Mouse (Mus musculus) limb, embryonic 14.5 days (tissue): ENCODE results near the gene Gm20431. TPM values are rescaled to one million over a fixed set of nuclear protein-coding genes. Genes with fewer than 3 reads are reported as not detected.
A peak's percentile ranks its signal among the peaks of the same experiment; 100 is the strongest.

Experiments used
- ATAC-seq: fragments of 200-750 bp; cut with Nextera tagmentation; 2 replicates; pipeline ENCODE4 v1.8.0; 2017; ENCODE audit warnings: low read depth, moderate number of reproducible peaks, moderate TSS enrichment; ENCODE audit not compliant: low FRiP score
- DNase-seq: peaks from one replicate; pipeline ENCODE4 v3.0.0-alpha.2; 2015; ENCODE audit warnings: low spot score
- H3K27ac ChIP-seq: fragments of 300-500 bp; sonication (generic); replicated peaks from 2 replicates; pipeline ENCODE4 v1.5.1; 2014; ENCODE audit warnings: low read depth, mild to moderate bottlenecking, low read length, moderate library complexity, mixed read lengths
- H3K27me3 ChIP-seq: fragments of 300-500 bp; sonication (generic); 2 replicates; pipeline ENCODE4 v1.6.1; 2014; ENCODE audit warnings: low read length, mixed read lengths; ENCODE audit not compliant: control insufficient read depth, insufficient read depth
- H3K36me3 ChIP-seq: fragments of 300-500 bp; sonication (generic); 2 replicates; pipeline ENCODE4 v1.6.1; 2014; ENCODE audit warnings: mild to moderate bottlenecking, low read length, moderate library complexity, mixed read lengths; ENCODE audit not compliant: control insufficient read depth, insufficient read depth
- H3K4me1 ChIP-seq: fragments of 300-500 bp; sonication (generic); 2 replicates; pipeline ENCODE4 v1.6.1; 2014; ENCODE audit warnings: antibody characterized with exemption, low read length, mixed read lengths; ENCODE audit not compliant: control insufficient read depth, insufficient read depth
- H3K4me2 ChIP-seq: fragments of 300-500 bp; sonication (generic); replicated peaks from 2 replicates; pipeline ENCODE4 v1.6.1; 2014; ENCODE audit warnings: low read depth, mild to moderate bottlenecking, low read length, moderate library complexity; ENCODE audit not compliant: severe bottlenecking
- H3K4me3 ChIP-seq: fragments of 300-500 bp; sonication (generic); replicated peaks from 2 replicates; pipeline ENCODE4 v1.5.1; 2014; ENCODE audit warnings: low read length
- H3K9ac ChIP-seq: fragments of 300-500 bp; sonication (generic); 2 replicates; pipeline ENCODE4 v1.6.1; 2014; ENCODE audit warnings: mild to moderate bottlenecking, low read depth, low read length, moderate library complexity; ENCODE audit not compliant: severe bottlenecking
- H3K9me3 ChIP-seq: fragments of 300-500 bp; sonication (generic); 2 replicates; pipeline ENCODE4 v1.6.1; 2016; ENCODE audit warnings: low read length; ENCODE audit not compliant: control insufficient read depth
- POLR2A ChIP-seq: fragments of 200-500 bp; IDR thresholded peaks from 2 replicates; pipeline ENCODE4 v1.8.0; 2012; ENCODE audit warnings: inconsistent platforms, mild to moderate bottlenecking, moderate library complexity, borderline replicate concordance; ENCODE audit not compliant: insufficient read depth, insufficient read length; ENCODE audit errors: extremely low read depth
- WGBS: fragments of 180-500 bp; shearing (Covaris S2); extraction: QIAGEN DNeasy Blood & Tissue Kit; methylation state at CpG from one replicate; pipeline ENCODE4 v1.1.7; 2014; 5-methylcytosine and 5-hydroxymethylcytosine counted together
- polyA plus RNA-seq, 2 experiments: library from polyadenylated mRNA; depleted of rRNA in 1 of 2; stranded (reverse) in 1 of 2; unstranded in 1 of 2; fragments of >200 nt; fragmentation: Nextera tagmentation in 1 of 2; extraction: Ambion mirVana in 1 of 2; gene quantifications; 2 replicates each; pipeline versions ENCODE4 v1.2.1 to v1.2.3; 2012 to 2014

Gm20431 gene
- polyA plus RNA-seq, 2 experiments, result 6.1 to 7.5 TPM

DNA sequence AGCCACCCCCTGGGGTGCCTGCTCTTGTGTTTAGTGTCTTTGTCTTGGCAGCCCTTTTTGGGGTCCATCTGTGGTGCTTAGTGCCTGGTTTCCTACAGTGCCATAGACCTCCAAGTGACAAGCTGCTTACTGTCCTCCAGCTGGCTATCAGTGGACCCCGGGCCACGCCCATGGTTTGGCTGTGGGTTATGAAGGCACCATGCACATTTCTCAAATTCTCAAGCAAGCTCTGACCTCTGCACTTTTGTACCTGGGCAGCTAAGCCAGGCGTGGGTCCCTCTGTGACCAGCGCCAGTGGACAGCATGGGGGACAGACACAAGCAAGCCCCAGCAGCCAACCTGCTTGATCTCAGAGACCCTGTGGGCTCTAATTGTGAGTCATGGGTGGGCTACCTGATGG is 43.1 kb upstream of the Gm20431 start:
- WGBS, result 90% methylated on average over 4 of the region's 4 CpGs
- H3K4me1 ChIP-seq, result peaks cover 3% of the 10 kb centered on the region; the same call in 1 of the 2 replicates
- no peak overlapping the region for H3K27ac ChIP-seq
- no peaks in the 10 kb centered on the region for H3K27me3 ChIP-seq
- DNase-seq (no peak), ATAC-seq (no peak)
- no peaks in the 10 kb centered on the region for H3K9me3 ChIP-seq
- TF ChIP-seq POLR2A, result no peak
- H3K4me3 ChIP-seq, result no peak overlapping the region
- no peak overlapping the region for H3K4me2 ChIP-seq
- H3K36me3 ChIP-seq, result no peaks in the 10 kb centered on the region
- H3K9ac ChIP-seq, result no peak overlapping the region

DNA sequence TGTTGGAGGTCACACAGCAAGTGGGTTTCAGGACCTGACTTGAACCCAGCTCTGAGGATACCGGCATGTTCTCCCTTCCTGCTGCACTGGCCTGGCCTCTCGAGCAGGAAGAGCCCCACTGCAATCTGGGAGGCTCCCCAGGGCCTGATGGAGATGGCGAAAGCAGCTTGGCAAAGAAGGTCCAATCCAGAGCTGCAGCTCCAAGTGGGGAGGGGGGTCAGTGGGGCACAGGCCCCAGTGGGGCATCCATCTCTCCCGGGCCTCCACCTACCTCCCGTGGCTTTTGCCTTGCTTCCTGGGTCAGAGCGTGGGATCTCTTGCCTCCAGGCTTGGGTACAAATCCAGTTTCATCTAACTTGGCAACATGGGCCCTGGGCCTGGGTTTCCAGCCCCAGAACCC is 40.8 kb upstream of the Gm20431 start:
- WGBS, result 82% methylated on average over 5 of the region's 6 CpGs
- H3K27me3 ChIP-seq, result no peaks in the 10 kb centered on the region
- DNase-seq (no peak), ATAC-seq (no peak)
- H3K36me3 ChIP-seq, result no peaks in the 10 kb centered on the region
- no peak overlapping the region for H3K4me2 ChIP-seq
- H3K4me3 ChIP-seq, result no peak overlapping the region
- no peak overlapping the region for H3K27ac ChIP-seq
- no peak overlapping the region for H3K9ac ChIP-seq
- no peak for TF ChIP-seq POLR2A
- H3K4me1 ChIP-seq, result peaks cover 3% of the 10 kb centered on the region; the same call in 1 of the 2 replicates
- no peaks in the 10 kb centered on the region for H3K9me3 ChIP-seq

DNA sequence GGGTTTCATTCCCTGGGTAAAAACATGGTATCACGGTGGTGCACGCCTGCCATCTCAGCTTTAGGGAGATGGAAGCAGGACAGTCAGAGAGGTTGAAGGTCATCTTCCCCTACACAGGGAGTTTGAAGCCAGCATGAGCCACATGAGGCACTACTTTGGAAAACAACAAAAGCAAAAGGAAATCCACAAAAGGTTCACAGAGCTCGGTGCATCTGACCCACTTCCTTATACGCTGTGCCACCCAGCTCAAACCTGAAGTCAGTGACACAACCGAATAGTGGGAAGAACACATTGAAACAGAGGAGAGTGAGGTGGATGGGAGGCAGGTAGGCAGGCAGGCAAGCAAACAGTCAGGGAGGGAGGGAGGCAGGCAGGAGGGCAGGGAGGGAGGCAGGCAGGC is 40.2 kb upstream of the Gm20431 start:
- TF ChIP-seq POLR2A, result no peak
- DNase-seq (no peak), ATAC-seq (no peak)
- H3K4me1 ChIP-seq, result peaks cover 3% of the 10 kb centered on the region; the same call in 1 of the 2 replicates
- WGBS, result 76% methylated on average over 5 of the region's 5 CpGs
- H3K9me3 ChIP-seq, result no peaks in the 10 kb centered on the region
- H3K27ac ChIP-seq, result no peak overlapping the region
- H3K27me3 ChIP-seq, result no peaks in the 10 kb centered on the region
- H3K9ac ChIP-seq, result no peak overlapping the region
- H3K4me3 ChIP-seq, result no peak overlapping the region
- H3K36me3 ChIP-seq, result no peaks in the 10 kb centered on the region
- H3K4me2 ChIP-seq, result no peak overlapping the region

DNA sequence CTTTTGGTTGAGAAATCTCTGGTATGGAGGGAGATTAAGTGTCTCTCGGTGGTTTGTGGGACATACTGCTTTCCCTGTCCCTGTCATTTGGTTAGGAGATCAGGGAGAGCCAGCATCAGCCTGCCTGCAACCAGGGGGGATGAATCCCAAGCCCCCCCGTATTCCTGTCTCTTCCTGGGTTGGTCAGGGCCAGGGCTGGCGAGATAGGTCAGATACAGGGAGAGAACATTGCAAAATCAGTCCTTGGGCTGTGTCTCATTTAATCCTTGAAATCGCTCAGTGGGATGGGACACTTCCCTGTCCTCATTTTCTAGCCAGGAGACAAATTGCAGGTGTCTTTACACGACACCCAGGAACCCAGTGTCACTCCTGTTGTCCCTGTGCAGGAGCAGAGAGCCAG is 38.7 kb upstream of the Gm20431 start:
- Histone ChIP-seq H3K27ac (no peak overlapping the region), H3K9ac (no peak overlapping the region), H3K4me3 (no peak overlapping the region), H3K36me3 (no peaks in the 10 kb centered on the region), H3K9me3 (no peaks in the 10 kb centered on the region), H3K4me2 (no peak overlapping the region), H3K4me1 (no peaks in the 10 kb centered on the region), H3K27me3 (no peaks in the 10 kb centered on the region)
- no peak for TF ChIP-seq POLR2A
- ATAC-seq (no peak), DNase-seq (no peak)
- WGBS, result 69% methylated on average over 5 of the region's 5 CpGs

DNA sequence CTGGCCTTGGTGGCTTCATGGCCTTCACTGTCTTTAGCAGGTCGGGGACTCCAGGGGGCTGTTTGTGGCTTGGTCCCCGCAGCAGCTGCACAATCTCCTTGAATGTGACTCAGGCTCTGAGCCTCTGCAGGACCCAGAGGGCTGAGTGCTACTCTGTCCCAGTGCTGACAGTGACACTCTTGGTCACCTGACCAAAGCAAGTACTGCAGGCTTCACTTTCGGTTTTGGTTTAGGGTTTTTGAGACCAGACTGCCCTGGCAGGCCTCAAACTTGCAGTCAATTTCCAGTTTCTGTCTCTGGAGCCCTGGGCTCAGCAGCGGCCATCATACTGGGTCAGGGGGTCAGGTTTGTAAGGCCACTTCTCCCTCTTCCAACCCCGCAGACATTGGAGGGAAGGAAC is 36.6 kb upstream of the Gm20431 start:
- Histone ChIP-seq H3K9ac (0 out of 2 replicates have a peak overlapping the region, but pooled peaks have one; percentile 2), H3K27ac (no peak overlapping the region), H3K27me3 (no peaks in the 10 kb centered on the region), H3K4me2 (no peak overlapping the region), H3K36me3 (no peaks in the 10 kb centered on the region), H3K4me1 (no peaks in the 10 kb centered on the region), H3K9me3 (no peaks in the 10 kb centered on the region), H3K4me3 (no peak overlapping the region)
- WGBS, result 54% methylated on average over 5 of the region's 5 CpGs
- no peak for TF ChIP-seq POLR2A
- DNase-seq (peak; percentile 27), ATAC-seq (no peak)

DNA sequence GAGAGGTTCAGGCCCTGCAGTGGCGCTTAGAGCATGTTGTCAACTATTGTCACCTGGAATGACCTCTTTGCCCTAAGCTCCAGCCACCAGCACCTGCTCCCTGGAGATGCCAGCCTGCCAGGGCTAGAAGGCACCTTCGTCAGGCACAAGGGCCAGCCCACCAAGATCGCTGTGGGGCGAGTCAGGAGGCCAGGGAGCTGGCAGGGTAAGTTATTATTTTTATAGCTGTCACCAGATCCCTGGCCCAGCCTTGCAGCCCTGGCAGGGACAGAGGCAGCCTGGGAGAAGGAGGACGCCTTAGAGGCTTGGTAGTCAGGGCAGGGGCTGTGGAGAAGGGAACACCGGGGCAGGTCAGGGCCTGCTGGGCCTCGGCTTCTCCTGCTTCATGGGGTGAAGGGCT is 34.8 kb upstream of the Gm20431 start:
- Histone ChIP-seq H3K9me3 (no peaks in the 10 kb centered on the region), H3K27ac (no peak overlapping the region), H3K4me1 (no peaks in the 10 kb centered on the region), H3K4me2 (no peak overlapping the region), H3K36me3 (no peaks in the 10 kb centered on the region), H3K27me3 (peaks cover 1% of the 10 kb centered on the region; the same call in 1 of the 2 replicates), H3K9ac (no peak overlapping the region), H3K4me3 (no peak overlapping the region)
- no peak for DNase-seq
- WGBS, result 53% methylated on average over 7 of the region's 7 CpGs
- no peak for ATAC-seq
- TF ChIP-seq POLR2A, result no peak
